Mouse (Mus musculus): ENCODE measurements at regions not wholly inside any gene's neighbourhood (a gene's known extent, or its start where the extent isn't known, plus 50 kb on each side); places are given as distances from the start of the nearest gene placed in this dataset.

DNA sequence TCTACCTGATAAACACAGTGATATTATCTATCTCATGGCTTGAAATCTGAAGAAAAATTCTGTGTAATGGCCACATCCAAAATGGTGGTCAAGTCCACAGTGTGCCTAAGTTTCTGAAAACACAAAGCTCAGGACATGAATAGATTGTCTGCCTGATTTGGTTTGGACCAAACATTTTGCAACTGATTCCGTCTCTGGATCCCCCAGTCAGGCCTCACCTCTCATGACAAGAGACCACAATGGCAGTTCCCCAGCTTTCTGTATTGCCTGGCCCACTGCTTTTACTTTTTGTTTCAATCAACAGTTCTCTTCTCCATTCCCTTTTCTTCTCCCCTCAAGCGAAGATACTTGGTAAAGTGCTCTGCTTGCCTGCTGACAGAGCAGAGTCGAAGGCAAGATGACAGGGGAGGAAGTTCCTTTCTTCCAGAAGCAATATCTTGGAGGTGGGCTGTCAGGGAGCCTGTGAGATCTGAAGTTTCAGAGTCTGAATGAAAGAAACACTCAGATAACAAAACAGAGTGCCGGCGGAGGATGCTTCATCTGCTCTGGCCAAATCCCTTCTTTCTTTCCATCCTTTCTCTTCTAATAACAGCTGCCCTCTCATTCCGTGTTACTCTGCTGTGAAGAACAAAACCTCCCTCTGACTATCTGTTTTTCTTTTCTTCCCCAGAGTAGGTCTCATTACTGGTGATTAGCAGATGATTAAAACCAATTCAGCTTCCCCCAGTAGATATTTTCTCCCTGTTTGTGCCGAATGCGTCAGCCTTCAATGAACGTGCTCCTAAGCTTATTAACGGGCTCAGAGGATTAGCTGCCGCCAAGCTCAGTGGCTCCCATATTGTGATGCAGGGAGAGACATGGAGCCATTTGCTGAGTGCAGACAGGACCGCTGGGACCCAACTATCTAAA is 360.7 kb downstream of the Tmem182 start:
- no peak for TF ChIP-seq CTCF (IDR thresholded peaks at IDR 0.05)
- no peak for TF ChIP-seq POLR2A (IDR thresholded peaks at IDR 0.05; ENCODE audit: insufficient read depth, low read depth, low read length)

Measured in heart, adult 2 months (tissue).